ENCODE assay signal across 8 mouse cellular contexts in genomic region chr11:69990850-69991691, GRCm38 (mm10). TPM values are rescaled to one million over a fixed set of nuclear protein-coding genes. Genes with fewer than 3 reads are reported as not detected.
A peak's percentile ranks its signal among the peaks of the same experiment; 100 is the strongest.
DNase-seq lines count a peak whose midpoint lies in the region; ATAC-seq and TF ChIP-seq lines count a peak whose summit lies in the region.

TSS of gene Gabarap (plus strand) at chr11:69991143.

- TF ChIP-seq POLR2A in bone marrow macrophage, adult 2 months (IDR thresholded peaks at IDR 0.05; ENCODE audit: borderline replicate concordance, low read depth, low read length), result no peak
- TF ChIP-seq POLR2A in embryonic fibroblast, embryonic 13.5 days (IDR thresholded peaks at IDR 0.05; ENCODE audit: low read depth, low read length), result peak; percentile 74

- peak; percentile 68 for ATAC-seq in kidney, embryonic 14.5 days (ENCODE audit: low FRiP score, low TSS enrichment)
- peak; percentile 74 for ATAC-seq in limb, embryonic 15.5 days (ENCODE audit: insufficient number of reproducible peaks, low FRiP score, low TSS enrichment, low read depth)

- peak within 1 kb of the TSS; percentile 61 for H3K4me2 ChIP-seq in kidney, embryonic 14.5 days (replicated peaks; ENCODE audit: low read depth, low read length)
- H3K4me2 ChIP-seq in limb, embryonic 15.5 days, result peak within 1 kb of the TSS; percentile 78

- H3K4me1 ChIP-seq in bone marrow macrophage, adult 2 months (ENCODE audit: control insufficient read depth, insufficient read depth, low read length), result peaks cover 18% of the 10 kb centered on the region
- no peaks in the 10 kb centered on the region for H3K4me1 ChIP-seq in embryonic fibroblast, embryonic 13.5 days (ENCODE audit: control insufficient read depth, insufficient read depth, low read length)
- H3K4me1 ChIP-seq in kidney, embryonic 14.5 days (ENCODE audit: control insufficient read depth, insufficient read depth, low read length), result peaks cover 9% of the 10 kb centered on the region
- peaks cover 22% of the 10 kb centered on the region for H3K4me1 ChIP-seq in limb, embryonic 15.5 days

- H3K9me3 ChIP-seq in kidney, embryonic 14.5 days (ENCODE audit: control insufficient read depth, low read length), result no peaks in the 10 kb centered on the region
- H3K9me3 ChIP-seq in limb, embryonic 15.5 days, result no peaks in the 10 kb centered on the region

- H3K27me3 ChIP-seq in kidney, embryonic 14.5 days (ENCODE audit: control insufficient read depth, insufficient read depth, low read length), result no peaks in the 10 kb centered on the region
- H3K27me3 ChIP-seq in limb, embryonic 15.5 days, result no peaks in the 10 kb centered on the region

- peak; percentile 99 for DNase-seq in A20 (ENCODE audit: low read depth, low spot score)
- peak; percentile 94 to 98 for DNase-seq in heart, adult 9 months (ENCODE audit: low spot score in 2 of 2)
- peak; percentile 89 to 93 for DNase-seq in monocyte, adult 2 months (ENCODE audit: low read depth in 1 of 2, low spot score in 2 of 2)
- peak; percentile 95 to 97 for DNase-seq in spleen, postnatal 36 days (ENCODE audit: low spot score in 2 of 2)

- peak within 1 kb of the TSS; percentile 88 for H3K4me3 ChIP-seq in bone marrow macrophage, adult 2 months (ENCODE audit: insufficient read depth, low read length)
- H3K4me3 ChIP-seq in embryonic fibroblast, embryonic 13.5 days (ENCODE audit: insufficient read depth, low read length), result peak within 1 kb of the TSS; percentile 91
- H3K4me3 ChIP-seq in kidney, embryonic 14.5 days (ENCODE audit: low read length), result peak within 1 kb of the TSS; percentile 85
- peak within 1 kb of the TSS; percentile 78 for H3K4me3 ChIP-seq in limb, embryonic 15.5 days

- H3K9ac ChIP-seq in kidney, embryonic 14.5 days (ENCODE audit: low read depth, low read length), result peak within 1 kb of the TSS; percentile 87
- H3K9ac ChIP-seq in limb, embryonic 15.5 days, result peak within 1 kb of the TSS; percentile 85

- TF ChIP-seq CTCF in bone marrow macrophage, adult 2 months (IDR thresholded peaks at IDR 0.05; ENCODE audit: low read depth, low read length), result no peak
- TF ChIP-seq CTCF in embryonic fibroblast, embryonic 13.5 days (IDR thresholded peaks at IDR 0.05; ENCODE audit: borderline replicate concordance, insufficient read depth, low read length), result no peak

- WGBS in kidney, embryonic 14.5 days, result under 1% methylated on average over 40 of the region's 40 CpGs
- WGBS in limb, embryonic 15.5 days, result under 1% methylated on average over 40 of the region's 40 CpGs

- peak within 1 kb of the TSS; percentile 94 for H3K27ac ChIP-seq in bone marrow macrophage, adult 2 months (ENCODE audit: insufficient read depth, low read depth, low read length)
- peak within 1 kb of the TSS; percentile 98 for H3K27ac ChIP-seq in embryonic fibroblast, embryonic 13.5 days (ENCODE audit: insufficient read depth, low read length)
- H3K27ac ChIP-seq in kidney, embryonic 14.5 days (ENCODE audit: low read depth, low read length), result peak within 1 kb of the TSS; percentile 91
- peak within 1 kb of the TSS; percentile 97 for H3K27ac ChIP-seq in limb, embryonic 15.5 days

- peaks cover 62% of the 10 kb centered on the region for H3K36me3 ChIP-seq in kidney, embryonic 14.5 days (ENCODE audit: control insufficient read depth, insufficient read depth, low read length)
- H3K36me3 ChIP-seq in limb, embryonic 15.5 days, result peaks cover 60% of the 10 kb centered on the region

RNA-seq across cellular contexts. Expression of gene Gabarap, which starts in this region (rescaled TPM):
- polyA plus RNA-seq in bone marrow macrophage, adult 2 months (2012; ENCODE audit: insufficient read depth, insufficient read length, missing spikeins), result 1,001 and 1,002 TPM in 2 replicates
- 639 and 646 TPM in 2 replicates for polyA plus RNA-seq in embryonic fibroblast, embryonic 13.5 days (2011; ENCODE audit: insufficient read length, low read depth, missing spikeins)
- 426 and 499 TPM in 2 replicates for polyA plus RNA-seq in kidney, embryonic 14.5 days (2014; fragmentation: Nextera tagmentation; extraction: Ambion mirVana)
- 545 and 568 TPM in 2 replicates for polyA plus RNA-seq in limb, embryonic 15.5 days (2015; fragmentation: Nextera tagmentation; extraction: Ambion mirVana)

Comparison
In these comparisons a context has a peak if more than half of its experiments do, and no peak if none do; other contexts are left out.
1. Peak in every context shown above with its lines: DNase-seq, ATAC-seq, H3K4me3 ChIP-seq and H3K27ac ChIP-seq.